Mouse (Mus musculus) layer of hippocampus, postnatal 10 days (tissue): ENCODE data around the gene Cyb5r1. TPM values are rescaled to one million over a fixed set of nuclear protein-coding genes. Genes with fewer than 3 reads are reported as not detected.
A peak's percentile ranks its signal among the peaks of the same experiment; 100 is the strongest.
"Not testable (repeated sequence)": the region's sequence is repeated elsewhere in the genome, so short reads cannot be mapped to it uniquely, and the experiment has no call there.

ENCODE experiments used
- DNase-seq, 2 experiments: peaks; one replicate each; pipeline ENCODE4 v3.0.0; 2021; ENCODE audit warnings: low spot score in 2 of 2
- total RNA-seq, 2 experiments: library from RNA; stranded (reverse); gene quantifications; 2 replicates each; pipeline ENCODE4 v1.2.3; 2021

The Cyb5r1 gene
- total RNA-seq, 2 experiments from 2014 or later = 23.6 to 30.5 TPM

DNA sequence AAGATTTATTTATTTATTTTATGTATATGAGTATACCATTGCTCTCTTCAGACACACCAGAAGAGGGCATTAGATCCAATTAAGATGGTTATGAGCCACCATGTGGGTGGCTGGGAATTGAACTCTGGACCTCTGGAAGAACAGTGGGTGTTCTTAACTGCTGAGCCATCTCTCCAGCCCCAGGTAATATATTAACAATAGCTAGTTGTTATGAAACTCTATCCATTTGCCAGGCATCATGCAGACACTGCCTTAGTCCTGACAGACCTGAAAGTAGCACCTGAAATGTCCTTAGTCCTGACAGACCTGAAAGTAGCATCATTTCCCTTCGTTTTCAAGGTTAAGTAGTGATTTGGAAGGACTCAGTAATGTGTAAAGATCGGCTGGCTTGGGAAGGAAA, 8.7 kb downstream of the Cyb5r1 start:
- DNase-seq = no peak

DNA sequence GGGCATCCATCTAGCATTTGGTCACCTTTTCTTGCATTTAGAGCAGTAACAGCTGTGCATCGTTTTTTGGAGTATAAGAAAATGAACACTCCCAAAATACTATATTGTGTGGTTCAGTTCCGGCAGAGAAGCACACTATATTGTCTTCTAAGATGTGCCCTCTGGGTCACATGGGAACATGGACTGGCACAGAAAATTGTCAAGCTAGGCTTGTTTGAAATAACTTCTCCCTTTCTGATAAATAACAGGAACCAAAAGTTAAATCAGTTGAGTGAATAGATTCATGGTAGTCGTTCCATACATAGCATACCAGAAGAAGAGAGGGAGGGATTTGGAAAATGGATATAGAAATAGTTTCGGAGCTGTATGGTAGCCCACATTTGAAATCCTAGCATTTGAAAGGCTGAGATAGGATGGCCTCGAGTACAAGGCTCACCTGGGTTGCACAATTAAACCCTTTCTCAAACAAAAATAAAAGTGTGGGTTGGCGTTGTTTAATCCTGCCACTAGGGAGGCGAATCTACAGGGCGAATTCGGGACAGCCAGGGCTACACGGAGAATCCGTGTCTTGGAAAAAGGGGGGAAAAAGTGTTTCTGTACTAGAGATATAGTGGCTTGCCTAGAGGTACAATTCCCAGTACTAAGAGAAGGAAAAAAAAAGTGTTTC, 9.3 kb downstream of the Cyb5r1 start:
- DNase-seq = no peak

DNA sequence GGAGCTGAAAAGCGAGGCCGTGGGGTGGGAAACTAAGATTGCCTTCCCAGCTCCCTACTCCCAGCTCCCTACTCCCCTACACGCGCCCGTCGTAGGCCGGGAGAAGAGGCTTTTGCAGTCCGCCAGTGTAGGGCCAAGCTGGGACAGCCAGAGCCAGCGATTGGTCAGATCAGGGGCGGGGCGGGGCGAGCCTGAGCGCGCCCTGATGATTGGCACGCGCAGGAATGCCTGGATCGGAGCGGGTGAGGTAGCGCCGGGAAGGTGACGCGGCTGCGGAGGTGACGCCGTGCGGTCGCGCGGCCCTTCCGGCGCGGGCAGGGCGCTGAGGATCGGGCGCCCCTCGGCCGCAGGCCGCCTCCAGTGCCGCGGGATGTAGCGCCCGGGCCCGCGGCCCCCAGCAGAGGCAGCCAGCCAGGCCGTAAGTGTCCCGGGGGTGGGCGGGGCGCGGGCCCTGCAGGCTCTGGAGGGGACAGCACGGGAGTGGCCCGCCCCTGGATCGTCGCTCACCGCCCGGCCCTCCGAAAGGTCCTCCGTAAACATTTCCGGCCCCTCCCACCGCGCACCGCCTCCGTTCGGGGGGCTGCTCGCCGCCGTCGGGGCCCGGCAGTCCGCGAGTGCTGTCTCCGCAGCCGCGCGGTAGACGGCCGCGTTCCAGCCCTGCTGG, 9.9 kb downstream of the Cyb5r1 start, which contains the start of gene Adipor1:
Gene Adipor1 (plus strand): TSS at position 211 of the 664 bp plus-strand sequence.
- peak; percentile 93 to 97 for DNase-seq

DNA sequence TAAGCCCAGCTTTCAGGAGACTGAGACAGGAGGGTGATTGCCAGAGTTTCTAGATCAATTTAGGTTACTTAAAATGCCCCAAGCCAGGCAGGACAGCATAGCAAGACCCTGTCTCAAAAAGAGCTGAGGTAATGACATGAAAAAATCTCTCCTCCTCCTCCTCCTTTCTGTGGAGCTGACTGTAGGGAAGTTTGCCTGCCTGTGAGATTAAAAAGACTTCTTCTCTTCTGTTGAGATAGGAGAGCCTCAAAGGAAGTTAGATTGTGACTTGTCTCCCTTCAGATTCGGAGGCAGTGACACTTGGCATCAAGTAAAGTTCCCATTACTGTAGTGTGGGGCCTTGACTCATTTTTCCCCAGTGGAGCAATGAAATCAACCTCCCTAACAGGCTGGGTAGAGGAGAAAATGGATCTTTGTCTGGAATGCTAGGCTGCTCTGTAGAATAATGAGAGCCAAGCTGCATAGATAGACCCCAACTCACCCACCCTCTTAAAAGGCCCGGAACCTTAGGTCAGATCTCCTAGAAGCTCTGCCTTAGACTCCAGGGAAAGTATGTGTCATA, 13.1 kb downstream of the Cyb5r1 start:
- DNase-seq = no peak

DNA sequence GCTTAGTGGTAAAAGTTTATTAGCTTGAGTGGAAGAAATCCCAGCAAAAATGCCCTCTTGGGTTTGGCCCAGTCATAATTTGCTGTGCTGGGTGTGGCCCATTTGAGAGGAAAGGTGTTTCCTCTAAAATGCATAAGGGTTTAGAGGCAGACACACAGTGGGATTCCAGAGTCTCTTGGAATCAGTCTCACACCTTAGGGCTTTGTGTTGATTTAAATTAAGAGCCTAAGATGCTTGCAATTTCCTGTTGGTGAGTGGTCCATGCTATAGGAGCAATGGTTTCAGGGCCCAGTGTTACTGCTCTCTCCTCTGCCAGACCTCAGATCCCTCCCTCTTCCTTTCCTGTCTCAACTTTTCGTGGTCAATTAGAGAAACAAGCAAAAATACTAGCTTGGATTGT, 13.8 kb downstream of the Cyb5r1 start:
- no peak for DNase-seq

DNA sequence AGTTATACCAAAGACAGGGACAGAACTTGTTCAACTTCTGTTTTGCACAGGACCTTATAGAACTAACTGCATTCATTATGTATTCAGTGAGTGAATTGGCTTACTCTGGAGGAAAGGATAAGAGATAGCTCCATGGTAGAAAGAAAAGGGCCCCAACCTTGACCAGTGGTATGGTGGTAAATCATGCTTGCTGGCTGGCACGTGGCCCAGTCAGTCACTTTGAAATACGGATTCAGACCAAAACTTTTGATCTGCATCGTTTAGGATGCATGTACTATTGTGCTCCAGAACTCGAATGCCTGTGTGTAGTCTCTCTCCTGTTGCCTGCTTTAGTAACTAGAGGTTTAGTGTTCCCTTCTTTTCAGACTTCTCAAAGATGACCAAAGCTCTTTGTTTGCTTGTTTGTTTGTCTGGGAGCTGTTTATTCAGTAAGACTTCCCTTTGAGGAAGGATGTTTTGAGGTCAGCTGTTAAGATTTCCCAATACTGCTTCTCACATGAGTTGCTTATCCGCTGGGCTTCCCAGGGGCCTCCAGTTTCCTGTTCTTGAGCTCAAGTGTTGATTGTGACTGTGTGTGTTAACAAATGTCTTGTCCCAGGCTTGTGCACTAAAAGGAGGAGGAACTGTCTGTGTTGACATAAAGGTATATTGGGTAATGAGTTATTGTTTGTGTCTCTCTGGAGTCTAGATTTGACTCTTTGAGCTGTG, 14.5 kb downstream of the Cyb5r1 start:
- DNase-seq = no peak

DNA sequence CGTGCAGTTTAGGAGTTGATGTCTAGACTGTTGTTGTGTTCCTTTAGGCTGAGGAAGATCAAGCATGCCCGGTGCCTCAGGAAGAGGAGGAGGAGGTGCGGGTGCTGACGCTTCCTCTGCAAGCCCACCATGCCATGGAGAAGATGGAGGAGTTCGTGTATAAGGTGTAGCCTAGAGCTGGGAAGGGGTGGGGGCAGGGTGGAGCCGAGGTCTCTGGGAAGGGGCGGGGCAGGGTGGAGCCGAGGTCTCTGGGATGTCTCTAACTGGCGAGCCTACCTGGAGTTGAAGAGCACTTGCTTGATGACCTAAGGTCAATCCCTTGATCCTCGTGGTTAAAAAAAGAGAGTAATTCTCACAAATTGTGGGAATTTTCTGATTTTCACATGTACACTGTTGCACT, 18.6 kb downstream of the Cyb5r1 start:
- DNase-seq = no peak

DNA sequence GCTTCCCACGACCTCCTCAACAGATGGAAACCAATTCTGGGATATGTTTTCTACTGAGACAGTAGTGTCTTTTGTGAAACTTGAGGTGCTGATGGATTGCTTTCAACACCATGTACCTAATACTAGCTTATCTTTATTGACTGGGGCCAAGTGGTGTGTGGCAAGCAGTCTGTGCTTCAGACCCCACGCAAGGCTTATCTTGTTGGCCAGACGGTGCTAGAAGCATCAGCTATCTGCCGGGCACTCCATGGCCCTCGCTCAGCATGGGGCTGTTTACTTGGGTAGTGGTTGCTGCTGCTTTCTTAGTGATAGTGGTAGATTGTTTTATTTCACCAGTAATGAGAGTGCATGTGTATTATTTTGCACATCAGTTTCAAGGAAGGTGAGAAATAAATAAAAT, 20.9 kb downstream of the Cyb5r1 start:
- DNase-seq = no peak

DNA sequence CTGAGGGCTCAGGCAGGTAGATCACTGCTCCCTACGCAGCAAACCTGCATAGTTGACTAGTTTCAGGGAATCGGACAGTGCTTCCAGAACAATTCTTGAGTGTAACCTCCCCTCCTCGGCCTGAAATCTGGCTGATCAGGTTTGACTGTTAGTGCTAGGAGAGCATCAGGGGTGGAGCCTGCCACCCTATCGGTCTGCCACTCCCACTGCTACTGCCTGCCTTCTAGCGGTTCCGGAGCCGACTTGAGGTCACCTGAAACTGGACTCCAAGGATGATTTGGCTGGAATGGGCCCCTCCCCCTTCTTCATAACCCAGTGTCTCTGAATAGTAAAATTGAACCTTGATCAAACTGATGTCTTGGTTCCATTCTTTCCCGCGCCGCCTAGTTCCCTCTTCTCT, 27.6 kb downstream of the Cyb5r1 start:
- DNase-seq = no peak

DNA sequence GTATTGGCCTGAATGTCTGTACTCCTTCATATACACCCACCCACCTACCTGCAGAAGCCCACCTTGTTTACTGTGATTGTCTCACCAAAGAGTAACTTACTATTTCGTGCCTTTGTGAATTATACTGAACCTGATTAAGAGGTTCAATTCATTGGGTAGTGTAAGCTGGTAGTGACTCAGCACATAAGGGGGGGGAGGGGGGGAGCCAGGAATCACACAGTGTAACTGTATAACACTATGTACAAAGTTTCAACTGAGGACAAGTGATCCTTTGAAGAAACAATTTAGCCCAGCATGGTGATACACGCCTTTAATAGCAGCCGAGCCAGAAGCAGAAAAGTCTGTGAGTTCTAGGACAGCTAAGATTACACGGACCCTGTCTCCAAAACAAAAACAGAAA, 28.1 kb downstream of the Cyb5r1 start:
- DNase-seq = no peak

DNA sequence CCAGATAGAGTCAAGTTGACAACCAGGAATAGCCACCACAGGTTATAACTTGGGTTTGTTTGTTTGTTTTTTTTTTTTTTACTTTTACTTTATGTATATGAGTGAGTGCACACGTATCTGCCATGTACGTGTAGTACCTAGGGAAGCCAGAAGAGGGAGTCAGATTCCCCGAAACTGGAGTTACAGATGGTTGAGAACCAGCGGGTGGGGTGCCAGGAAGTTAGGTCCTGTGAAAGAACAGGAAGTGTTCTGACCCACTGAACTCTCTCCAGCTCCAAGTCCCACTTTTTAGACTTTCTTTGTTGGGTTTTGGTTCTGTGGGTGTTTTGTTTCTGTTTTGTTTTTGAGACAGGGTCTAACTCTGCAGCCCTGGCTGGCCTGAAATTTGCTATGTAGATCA, 30.1 kb downstream of the Cyb5r1 start:
- no peak for DNase-seq

DNA sequence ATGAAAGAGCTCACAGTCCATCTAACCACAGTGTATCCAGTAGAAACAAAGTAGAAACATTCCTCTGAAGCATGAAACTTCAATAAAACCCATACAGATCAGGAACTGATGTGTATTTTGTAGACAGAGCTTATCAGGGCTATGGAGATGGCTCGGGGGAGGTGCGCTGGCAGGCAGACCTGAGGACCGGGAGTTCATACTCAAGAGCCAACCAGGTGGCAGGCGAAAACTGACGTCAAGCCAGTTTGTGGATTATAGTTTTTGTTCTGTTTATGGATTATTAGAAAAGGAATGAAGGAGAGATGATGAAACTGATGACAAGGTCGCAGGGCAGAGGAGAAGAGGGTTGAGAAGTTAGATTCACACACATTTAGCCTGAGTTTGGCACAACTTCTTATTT, 35.1 kb downstream of the Cyb5r1 start:
- DNase-seq = no peak

DNA sequence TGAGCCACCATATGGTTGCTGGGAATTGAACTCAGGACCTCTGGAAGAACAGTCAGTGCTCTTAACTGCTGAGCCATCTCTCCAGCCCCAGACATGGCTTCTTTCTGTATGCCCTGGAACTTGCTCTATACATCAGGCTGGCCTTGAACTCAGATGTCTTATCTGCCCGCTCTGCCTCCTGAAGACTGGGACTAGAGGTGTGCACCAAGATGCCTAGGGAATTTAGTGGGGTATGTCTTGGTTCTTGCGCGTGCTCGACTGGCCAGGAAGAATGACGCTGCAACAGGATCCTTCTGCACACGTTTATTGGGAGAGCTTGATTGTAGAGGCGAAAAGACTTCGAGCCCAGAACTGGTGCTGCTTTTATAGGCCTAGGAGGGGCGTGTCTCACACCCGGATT, 36.4 kb downstream of the Cyb5r1 start:
- not testable (repeated sequence) for DNase-seq

DNA sequence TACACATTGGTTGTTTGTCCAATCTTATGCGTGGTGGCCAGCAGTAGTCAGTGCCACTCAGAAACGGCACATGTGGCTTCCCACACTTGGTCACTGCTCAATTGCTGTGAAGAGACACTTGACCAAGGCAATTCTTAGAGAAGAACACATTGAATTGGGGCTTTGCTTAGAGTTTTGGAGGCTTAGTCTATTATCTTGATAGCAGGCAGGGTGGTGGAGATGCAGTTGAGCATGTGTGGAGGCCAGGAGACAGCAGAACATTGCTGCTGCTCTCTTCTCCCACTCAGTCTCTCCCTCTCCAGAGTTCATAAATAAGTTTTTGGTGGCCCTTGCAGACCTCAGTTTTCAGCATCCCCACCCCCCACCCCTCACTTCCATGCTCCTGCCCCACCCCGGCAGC, 37.0 kb downstream of the Cyb5r1 start:
- DNase-seq = no peak

DNA sequence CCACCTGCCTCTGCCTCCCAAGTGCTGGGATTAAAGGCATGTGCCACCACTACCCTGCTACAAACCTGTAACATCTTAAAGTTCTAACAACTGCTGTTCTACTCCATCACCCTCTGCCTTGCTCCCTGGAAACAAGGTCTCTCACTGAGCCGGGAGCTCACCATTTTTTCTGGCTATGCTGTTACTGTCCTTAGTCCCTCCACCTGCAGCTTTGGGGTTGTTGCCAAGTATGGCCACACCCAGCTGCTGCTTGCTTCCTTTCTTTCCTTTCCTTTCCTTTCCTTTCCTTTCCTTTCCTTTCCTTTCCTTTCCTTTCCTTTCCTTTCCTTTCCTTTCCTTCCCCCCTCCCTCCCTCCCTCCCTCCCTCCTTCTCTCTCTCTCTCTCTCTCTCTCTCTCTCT, 37.9 kb downstream of the Cyb5r1 start:
- not testable (repeated sequence) for DNase-seq

DNA sequence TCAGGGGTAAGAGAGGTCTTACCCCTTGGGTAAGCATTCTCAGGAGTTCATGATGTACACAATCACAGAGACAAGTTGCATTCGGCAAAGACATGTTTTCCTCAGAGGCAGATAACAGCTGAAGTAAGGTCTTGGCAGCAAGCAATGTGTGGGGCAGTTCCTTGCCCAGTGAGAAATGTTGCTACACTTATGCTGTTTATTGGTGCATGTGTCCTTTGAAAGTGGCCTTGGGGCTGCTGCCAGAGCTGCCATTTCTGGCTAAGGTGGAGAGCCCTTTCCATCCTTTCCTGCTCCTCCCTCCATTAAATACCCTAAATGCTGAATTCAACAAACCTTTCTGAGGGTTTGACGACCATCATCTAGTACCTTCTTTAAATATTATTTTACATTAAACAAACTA, 40.1 kb downstream of the Cyb5r1 start:
- no peak for DNase-seq

DNA sequence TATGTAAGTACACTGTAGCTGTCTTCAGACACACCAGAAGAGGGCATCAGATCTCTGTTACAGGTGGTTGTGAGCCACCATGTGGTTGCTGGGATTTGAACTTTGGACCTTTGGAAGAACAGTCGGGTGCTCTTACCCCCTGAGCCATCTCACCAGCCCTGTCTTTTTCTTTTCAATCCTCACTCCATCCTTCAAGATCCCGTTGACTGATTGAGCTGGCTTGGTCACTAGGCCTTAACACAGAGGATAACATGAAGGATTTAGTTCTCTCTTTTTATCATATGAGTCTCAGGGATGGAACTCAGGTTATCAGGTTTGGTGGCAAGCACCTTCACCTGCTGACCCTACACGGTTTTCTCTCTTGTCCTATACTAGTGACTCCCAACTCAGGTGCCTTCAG, 43.2 kb downstream of the Cyb5r1 start:
- DNase-seq = not testable (repeated sequence)

DNA sequence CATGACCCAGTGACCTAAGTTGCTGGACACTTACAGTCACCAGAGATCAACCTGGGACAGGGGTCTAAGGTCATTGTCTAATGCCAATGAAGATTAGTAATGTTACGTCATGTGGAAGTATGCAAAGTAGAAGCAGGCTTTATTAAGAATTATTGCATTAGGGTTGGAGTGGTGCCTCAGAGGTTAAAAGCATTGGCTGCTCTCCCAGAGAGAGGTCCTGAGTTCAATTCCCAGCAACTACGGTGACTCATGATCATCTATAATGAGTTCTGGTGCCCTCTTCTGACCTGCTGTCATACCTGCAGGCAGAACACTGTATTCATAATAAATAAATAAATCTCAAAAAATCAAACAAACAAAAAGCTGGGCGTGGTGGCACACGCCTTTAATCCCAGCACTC, 44.8 kb downstream of the Cyb5r1 start:
- no peak for DNase-seq

DNA sequence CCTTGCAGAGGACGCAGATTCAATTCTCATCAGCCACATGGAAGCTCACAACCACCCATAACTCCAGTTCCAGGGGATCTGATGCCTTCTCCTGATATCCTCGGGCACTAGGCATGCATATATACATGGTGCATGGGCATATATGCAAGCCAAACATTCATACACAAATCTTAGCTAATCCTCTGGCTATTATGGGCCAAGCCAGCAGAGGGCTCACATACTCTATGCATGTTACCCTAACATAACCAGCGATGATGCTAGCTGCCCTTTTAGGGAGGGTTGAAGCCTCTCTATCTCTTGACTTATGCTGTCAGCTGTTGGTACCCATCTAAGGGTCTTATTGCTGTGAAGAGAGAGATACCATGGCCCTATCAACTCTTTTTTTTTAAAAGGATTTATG, 45.6 kb downstream of the Cyb5r1 start:
- peak; percentile 37 to 44 for DNase-seq

DNA sequence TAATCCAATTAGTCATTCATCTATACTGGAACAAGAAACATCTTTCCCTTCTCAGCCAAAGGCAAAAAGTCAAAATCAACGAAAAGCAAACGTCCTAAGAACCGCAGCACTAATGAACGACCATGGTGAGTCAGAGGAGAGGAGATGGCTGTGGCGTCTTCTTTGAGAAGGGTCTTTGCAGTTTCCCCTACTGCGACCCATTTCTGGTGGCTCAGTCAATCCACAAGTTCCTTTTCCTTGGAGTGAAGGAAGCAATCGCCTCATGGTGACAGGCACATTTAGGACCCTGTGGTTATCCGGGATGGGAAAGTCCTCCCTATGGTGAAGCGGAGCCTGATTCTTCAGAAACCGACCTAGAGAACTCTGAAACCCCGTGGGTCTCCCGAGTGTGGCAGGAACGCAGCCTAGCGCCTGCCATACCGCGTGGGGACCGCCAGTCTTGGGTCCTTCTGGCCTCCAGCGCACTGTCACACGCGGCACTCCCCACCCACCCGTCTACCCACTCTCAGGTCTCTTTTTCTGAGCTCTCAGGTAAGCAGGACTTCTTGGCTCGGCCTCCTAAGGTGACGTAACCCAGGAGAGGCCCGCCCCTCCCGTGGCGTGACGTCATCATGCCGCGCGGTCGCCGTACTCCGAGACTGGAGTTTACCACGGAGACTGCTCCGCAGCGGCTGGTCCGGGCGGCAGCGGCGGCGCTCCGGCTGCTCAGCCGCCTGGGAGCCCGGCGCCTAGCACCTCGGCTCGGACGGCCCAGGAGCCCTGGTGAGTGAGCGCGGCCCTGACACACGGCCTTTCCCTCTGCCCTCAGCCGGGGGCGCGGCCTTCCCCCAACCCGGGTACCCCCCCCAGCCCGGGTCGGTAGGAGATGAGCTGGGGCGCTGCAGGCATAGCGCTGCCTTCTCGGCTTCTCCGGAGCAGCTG, 49.8 kb downstream of the Cyb5r1 start, which contains the start of gene Klhl12:
Gene Klhl12 (plus strand): TSS at position 628 of the 921 bp plus-strand sequence.
- DNase-seq = peak; percentile 94 to 96

DNA sequence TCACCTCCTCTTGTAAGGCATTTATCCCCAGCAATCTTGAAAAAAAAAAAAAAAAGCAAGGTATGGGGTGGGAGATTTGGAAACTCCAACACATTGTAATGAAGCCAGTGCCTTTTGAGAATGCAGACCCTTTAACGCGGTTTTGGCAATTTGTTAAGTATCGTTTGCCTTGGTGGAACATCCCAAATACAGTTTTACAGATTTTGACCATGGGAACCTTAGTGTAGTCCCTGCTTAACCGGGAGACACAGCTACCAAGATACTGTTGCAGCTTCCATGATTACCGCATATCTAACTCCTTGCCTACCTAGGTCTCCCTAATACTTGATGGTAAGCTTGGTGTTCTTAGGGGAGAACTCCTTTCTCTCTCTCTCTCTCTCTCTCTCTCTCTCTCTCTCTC, 50.7 kb downstream of the Cyb5r1 start:
- no peak for DNase-seq
